Mouse (Mus musculus) lung, embryonic 16.5 days (tissue): Measurements from ENCODE around the gene Sema4g. TPM values are rescaled to one million over a fixed set of nuclear protein-coding genes. Genes with fewer than 3 reads are reported as not detected.
"Not testable (repeated sequence)": the region's sequence is repeated elsewhere in the genome, so short reads cannot be mapped to it uniquely, and the experiment has no call there.

Experiments
- ATAC-seq: fragments of 200-750 bp; cut with Nextera tagmentation; 2 replicates; pipeline ENCODE4 v1.8.0; 2017; ENCODE audit warnings: low read depth, mild to moderate bottlenecking, moderate library complexity
- H3K27ac ChIP-seq: fragments of 300-500 bp; sonication (generic); 2 replicates; pipeline ENCODE4 v1.5.1; 2014; ENCODE audit warnings: mild to moderate bottlenecking, control low read depth, low read length
- H3K27me3 ChIP-seq: fragments of 300-500 bp; sonication (generic); 2 replicates; pipeline ENCODE4 v1.6.1; 2014; ENCODE audit warnings: low read depth, low read length, mixed read lengths; ENCODE audit not compliant: control insufficient read depth, insufficient read depth
- H3K36me3 ChIP-seq: fragments of 300-500 bp; sonication (generic); 2 replicates; pipeline ENCODE4 v1.6.1; 2014; ENCODE audit warnings: low read length; ENCODE audit not compliant: control insufficient read depth, insufficient read depth
- H3K4me1 ChIP-seq: fragments of 300-500 bp; sonication (generic); replicated peaks from 2 replicates; pipeline ENCODE4 v1.6.1; 2014; ENCODE audit warnings: low read length, mixed read lengths; ENCODE audit not compliant: control insufficient read depth, insufficient read depth
- H3K4me2 ChIP-seq: fragments of 300-500 bp; sonication (generic); 2 replicates; pipeline ENCODE4 v1.6.1; 2014; ENCODE audit warnings: low read depth, low read length, control low read depth
- H3K4me3 ChIP-seq: fragments of 300-500 bp; sonication (generic); 2 replicates; pipeline ENCODE4 v1.5.1; 2014; ENCODE audit warnings: mild to moderate bottlenecking, low read length, control low read depth
- H3K9ac ChIP-seq: fragments of 300-500 bp; sonication (generic); 2 replicates; pipeline ENCODE4 v1.6.1; 2014; ENCODE audit warnings: low read length, control low read depth
- H3K9me3 ChIP-seq: fragments of 300-500 bp; sonication (generic); 2 replicates; pipeline ENCODE4 v1.6.1; 2016; ENCODE audit warnings: low read length; ENCODE audit not compliant: control insufficient read depth
- WGBS: fragments of 180-500 bp; shearing (Covaris S2); extraction: QIAGEN DNeasy Blood & Tissue Kit; methylation state at CpG from one replicate; pipeline ENCODE4 v1.1.7; 2014; 5-methylcytosine and 5-hydroxymethylcytosine counted together
- polyA plus RNA-seq: library from polyadenylated mRNA; unstranded; fragments of >200 nt; fragmentation: Nextera tagmentation; extraction: Ambion mirVana; gene quantifications from 2 replicates; pipeline ENCODE4 v1.2.1, GENCODE M21; 2015

Gene Sema4g
- polyA plus RNA-seq, 1 experiment from 2014 or later: 1.3 TPM

GRCm38 (mm10) chr19:45027848-45028247 lies 38.9 kb downstream of the Sema4g start:
- H3K36me3 ChIP-seq: peaks cover 44% of the 10 kb centered on the region
- no peaks in the 10 kb centered on the region for H3K9me3 ChIP-seq
- H3K4me3 ChIP-seq: no peak overlapping the region
- no peaks in the 10 kb centered on the region for H3K27me3 ChIP-seq
- no peak for ATAC-seq
- 80% methylated on average over 6 of the region's 6 CpGs for WGBS
- no peak overlapping the region for H3K4me2 ChIP-seq
- no peak overlapping the region for H3K9ac ChIP-seq
- H3K27ac ChIP-seq: no peak overlapping the region; the same call in 1 of the 2 replicates
- H3K4me1 ChIP-seq: peaks cover 29% of the 10 kb centered on the region

GRCm38 (mm10) chr19:45028746-45029145 lies 39.8 kb downstream of the Sema4g start:
- Histone ChIP-seq H3K9ac (no peak overlapping the region), H3K27me3 (no peaks in the 10 kb centered on the region), H3K36me3 (peaks cover 38% of the 10 kb centered on the region), H3K4me1 (peaks cover 29% of the 10 kb centered on the region), H3K9me3 (no peaks in the 10 kb centered on the region), H3K27ac (no peak overlapping the region), H3K4me2 (no peak overlapping the region), H3K4me3 (no peak overlapping the region)
- no peak for ATAC-seq
- 55% methylated on average over 19 of the region's 19 CpGs for WGBS

- Histone ChIP-seq H3K9ac (no peak overlapping the region), H3K27me3 (no peaks in the 10 kb centered on the region), H3K4me3 (no peak overlapping the region), H3K9me3 (no peaks in the 10 kb centered on the region), H3K36me3 (peaks cover 32% of the 10 kb centered on the region), H3K27ac (no peak overlapping the region), H3K4me2 (no peak overlapping the region), H3K4me1 (peaks cover 29% of the 10 kb centered on the region)
- ATAC-seq: no peak
- WGBS: 72% methylated on average over 6 of the region's 9 CpGs
Measured at GRCm38 (mm10) chr19:45029571-45029970, 40.7 kb downstream of the Sema4g start.

- WGBS: 41% methylated on average over 8 of the region's 8 CpGs
- ATAC-seq: peak; percentile 34
- Histone ChIP-seq H3K27me3 (no peaks in the 10 kb centered on the region), H3K9ac (0 out of 2 replicates have a peak overlapping the region, but pooled peaks have one; percentile 7), H3K4me3 (no peak overlapping the region), H3K9me3 (no peaks in the 10 kb centered on the region), H3K36me3 (peaks cover 27% of the 10 kb centered on the region), H3K4me2 (no peak overlapping the region), H3K4me1 (peaks cover 29% of the 10 kb centered on the region), H3K27ac (no peak overlapping the region)
Measured at GRCm38 (mm10) chr19:45030111-45030510, 41.2 kb downstream of the Sema4g start.

GRCm38 (mm10) chr19:45030746-45031693 lies 42.1 kb downstream of the Sema4g start:
- peak overlapping the region; percentile 54 for H3K4me2 ChIP-seq
- H3K9ac ChIP-seq: peak overlapping the region; percentile 57; the same call in 1 of the 2 replicates
- WGBS: 36% methylated on average over 20 of the region's 20 CpGs
- no peak overlapping the region for H3K27ac ChIP-seq
- H3K36me3 ChIP-seq: peaks cover 19% of the 10 kb centered on the region
- peaks cover 29% of the 10 kb centered on the region for H3K4me1 ChIP-seq
- H3K9me3 ChIP-seq: no peaks in the 10 kb centered on the region
- ATAC-seq: peak; percentile 33
- H3K27me3 ChIP-seq: no peaks in the 10 kb centered on the region
- peak overlapping the region; percentile 30 for H3K4me3 ChIP-seq

- Histone ChIP-seq H3K9me3 (no peaks in the 10 kb centered on the region), H3K27me3 (no peaks in the 10 kb centered on the region), H3K27ac (no peak overlapping the region), H3K4me1 (peaks cover 29% of the 10 kb centered on the region), H3K9ac (no peak overlapping the region), H3K36me3 (peaks cover 12% of the 10 kb centered on the region), H3K4me3 (no peak overlapping the region), H3K4me2 (no peak overlapping the region)
- WGBS: 15% methylated on average over 4 of the region's 4 CpGs
- peak; percentile 69 for ATAC-seq
Measured at GRCm38 (mm10) chr19:45031780-45032179, 42.9 kb downstream of the Sema4g start.

GRCm38 (mm10) chr19:45032570-45033332 lies 43.9 kb downstream of the Sema4g start:
- no peak for ATAC-seq
- Histone ChIP-seq H3K27ac (peak overlapping the region; percentile 47), H3K4me2 (no peak overlapping the region), H3K4me3 (no peak overlapping the region), H3K9me3 (no peaks in the 10 kb centered on the region), H3K36me3 (peaks cover 5% of the 10 kb centered on the region), H3K27me3 (no peaks in the 10 kb centered on the region), H3K4me1 (peaks cover 28% of the 10 kb centered on the region), H3K9ac (0 out of 2 replicates have a peak overlapping the region, but pooled peaks have one; percentile 28)
- 47% methylated on average over 17 of the region's 17 CpGs for WGBS

- 35% methylated on average over 15 of the region's 16 CpGs for WGBS
- Histone ChIP-seq H3K4me1 (peaks cover 8% of the 10 kb centered on the region), H3K9me3 (no peaks in the 10 kb centered on the region), H3K27ac (no peak overlapping the region), H3K4me2 (no peak overlapping the region), H3K27me3 (peaks cover 17% of the 10 kb centered on the region), H3K4me3 (no peak overlapping the region), H3K9ac (no peak overlapping the region), H3K36me3 (no peaks in the 10 kb centered on the region)
- ATAC-seq: peak; percentile 9; the same call in 1 of the 2 replicates
Measured at GRCm38 (mm10) chr19:45036867-45037266, 48.0 kb downstream of the Sema4g start.

- H3K27me3 ChIP-seq: peaks cover 17% of the 10 kb centered on the region
- H3K9ac ChIP-seq, H3K36me3 ChIP-seq, H3K4me3 ChIP-seq, H3K4me1 ChIP-seq, H3K27ac ChIP-seq, ATAC-seq, H3K9me3 ChIP-seq, H3K4me2 ChIP-seq: not testable (repeated sequence)
- WGBS: 81% methylated on average over 7 of the region's 7 CpGs
Measured at GRCm38 (mm10) chr19:45038198-45038597, 49.3 kb downstream of the Sema4g start.
